Mouse (Mus musculus) intestine, postnatal 0 days (tissue): ENCODE data around the gene Ddah2. TPM values are rescaled to one million over a fixed set of nuclear protein-coding genes. Genes with fewer than 3 reads are reported as not detected.
A peak's percentile ranks its signal among the peaks of the same experiment; 100 is the strongest.

ENCODE experiments used
- ATAC-seq: fragments of 200-750 bp; cut with Nextera tagmentation; 2 replicates; pipeline ENCODE4 v1.8.0; 2017; ENCODE audit warnings: mild to moderate bottlenecking, moderate TSS enrichment, moderate library complexity
- H3K27ac ChIP-seq: fragments of 300-500 bp; sonication (generic); 2 replicates; pipeline ENCODE4 v1.5.1; 2014; ENCODE audit warnings: mild to moderate bottlenecking, low read depth, low read length, moderate library complexity
- H3K27me3 ChIP-seq: fragments of 300-500 bp; sonication (generic); replicated peaks from 2 replicates; pipeline ENCODE4 v1.6.1; 2014; ENCODE audit warnings: low read length, mixed read lengths; ENCODE audit not compliant: control insufficient read depth, insufficient read depth
- H3K36me3 ChIP-seq: fragments of 300-500 bp; sonication (generic); 2 replicates; pipeline ENCODE4 v1.6.1; 2014; ENCODE audit warnings: mild to moderate bottlenecking, moderate library complexity; ENCODE audit not compliant: control insufficient read depth, insufficient read depth
- H3K4me1 ChIP-seq: fragments of 300-500 bp; sonication (generic); replicated peaks from 2 replicates; pipeline ENCODE4 v1.6.1; 2014; ENCODE audit warnings: antibody characterized with exemption, low read length, mixed read lengths; ENCODE audit not compliant: control insufficient read depth, insufficient read depth
- H3K4me2 ChIP-seq: fragments of 300-500 bp; sonication (generic); replicated peaks from 2 replicates; pipeline ENCODE4 v1.6.1; 2014; ENCODE audit warnings: low read depth, mild to moderate bottlenecking, moderate library complexity
- H3K4me3 ChIP-seq: fragments of 300-500 bp; sonication (generic); 2 replicates; pipeline ENCODE4 v1.5.1; 2014; ENCODE audit warnings: low read depth, low read length
- H3K9ac ChIP-seq: fragments of 300-500 bp; sonication (generic); 2 replicates; pipeline ENCODE4 v1.6.1; 2014; ENCODE audit warnings: mild to moderate bottlenecking, low read depth, low read length
- H3K9me3 ChIP-seq: fragments of 300-500 bp; sonication (generic); 2 replicates; pipeline ENCODE4 v1.6.1; 2016; ENCODE audit warnings: mixed run types; ENCODE audit not compliant: control insufficient read depth
- CTCF ChIP-seq: sonication (generic); IDR thresholded peaks from 2 replicates; pipeline ENCODE4 v1.5.1; 2016; ENCODE audit warnings: low read depth, mild to moderate bottlenecking, control low read depth, antibody characterized with exemption, moderate library complexity
- WGBS: fragments of 180-500 bp; shearing (Covaris S2); extraction: QIAGEN DNeasy Blood & Tissue Kit; methylation state at CpG from one replicate; pipeline ENCODE4 v1.1.7; 2014; 5-methylcytosine and 5-hydroxymethylcytosine counted together
- polyA plus RNA-seq: library from polyadenylated mRNA; unstranded; fragments of >200 nt; fragmentation: Nextera tagmentation; extraction: Ambion mirVana; gene quantifications from 2 replicates; pipeline ENCODE4 v1.2.1, GENCODE M21; 2015

Ddah2 gene
- polyA plus RNA-seq, 1 experiment from 2014 or later, result 68.3 TPM

GRCm38 (mm10) chr17:35103221-35103690 lies 44.4 kb downstream of the Ddah2 start:
- no peak overlapping the region for H3K9ac ChIP-seq
- TF ChIP-seq CTCF, result no peak
- no peak overlapping the region; the same call in 1 of the 2 replicates for H3K4me2 ChIP-seq
- H3K4me3 ChIP-seq, result no peak overlapping the region
- H3K27ac ChIP-seq, result peak overlapping the region; percentile 64
- H3K27me3 ChIP-seq, result no peaks in the 10 kb centered on the region
- peak; percentile 82 for ATAC-seq
- peaks cover 51% of the 10 kb centered on the region for H3K36me3 ChIP-seq
- 33% methylated on average over 6 of the region's 6 CpGs for WGBS
- no peaks in the 10 kb centered on the region for H3K4me1 ChIP-seq
- no peaks in the 10 kb centered on the region for H3K9me3 ChIP-seq

- no peaks in the 10 kb centered on the region for H3K4me1 ChIP-seq
- no peak for ATAC-seq
- no peak for TF ChIP-seq CTCF
- no peak overlapping the region for H3K4me3 ChIP-seq
- 91% methylated on average over 7 of the region's 7 CpGs for WGBS
- H3K36me3 ChIP-seq, result peaks cover 43% of the 10 kb centered on the region
- no peaks in the 10 kb centered on the region for H3K9me3 ChIP-seq
- no peaks in the 10 kb centered on the region for H3K27me3 ChIP-seq
- H3K4me2 ChIP-seq, result no peak overlapping the region
- H3K27ac ChIP-seq, result peak overlapping the region; percentile 64
- no peak overlapping the region for H3K9ac ChIP-seq
These were observed 45.2 kb downstream of the Ddah2 start for GRCm38 (mm10) chr17:35104079-35104478.

GRCm38 (mm10) chr17:35104754-35105153 lies 45.9 kb downstream of the Ddah2 start:
- no peak overlapping the region for H3K9ac ChIP-seq
- no peak overlapping the region for H3K27ac ChIP-seq
- WGBS, result 59% methylated on average over 6 of the region's 6 CpGs
- H3K4me3 ChIP-seq, result no peak overlapping the region
- no peaks in the 10 kb centered on the region for H3K9me3 ChIP-seq
- H3K27me3 ChIP-seq, result no peaks in the 10 kb centered on the region
- no peak for ATAC-seq
- no peaks in the 10 kb centered on the region for H3K4me1 ChIP-seq
- no peak for TF ChIP-seq CTCF
- no peak overlapping the region for H3K4me2 ChIP-seq
- H3K36me3 ChIP-seq, result peaks cover 36% of the 10 kb centered on the region

GRCm38 (mm10) chr17:35105740-35106389 lies 47.0 kb downstream of the Ddah2 start:
- Histone ChIP-seq H3K4me3 (no peak overlapping the region), H3K27ac (no peak overlapping the region), H3K27me3 (no peaks in the 10 kb centered on the region), H3K4me2 (0 out of 2 replicates have a peak overlapping the region, but pooled peaks have one; percentile 21), H3K36me3 (peaks cover 25% of the 10 kb centered on the region), H3K9ac (no peak overlapping the region; the same call in 1 of the 2 replicates), H3K9me3 (no peaks in the 10 kb centered on the region), H3K4me1 (no peaks in the 10 kb centered on the region)
- ATAC-seq, result no peak
- 28% methylated on average over 13 of the region's 13 CpGs for WGBS
- TF ChIP-seq CTCF, result peak; percentile 81

- no peaks in the 10 kb centered on the region for H3K4me1 ChIP-seq
These were observed 47.7 kb downstream of the Ddah2 start for GRCm38 (mm10) chr17:35106522-35106921.

GRCm38 (mm10) chr17:35108097-35108496 lies 49.3 kb downstream of the Ddah2 start, which contains the start of gene Ly6g5c:
Gene Ly6g5c (plus strand): TSS chr17:35108279.
- Histone ChIP-seq H3K27me3 (no peaks in the 10 kb centered on the region), H3K4me1 (no peaks in the 10 kb centered on the region), H3K27ac (no peak within 1 kb of the TSS), H3K4me2 (no peak within 1 kb of the TSS), H3K9ac (no peak within 1 kb of the TSS), H3K36me3 (0 out of 2 replicates have a peak, but pooled peaks cover 2% of the 10 kb centered on the region), H3K9me3 (no peaks in the 10 kb centered on the region), H3K4me3 (no peak within 1 kb of the TSS)
- WGBS, result 82% methylated on average over 6 of the region's 6 CpGs
- no peak for TF ChIP-seq CTCF
- ATAC-seq, result no peak

More at GRCm38 (mm10) chr17:35106522-35106921, 47.7 kb downstream of the Ddah2 start:
- Histone ChIP-seq H3K9me3 (no peaks in the 10 kb centered on the region), H3K4me3 (no peak overlapping the region), H3K27ac (no peak overlapping the region), H3K4me2 (no peak overlapping the region), H3K27me3 (no peaks in the 10 kb centered on the region), H3K9ac (no peak overlapping the region; the same call in 1 of the 2 replicates), H3K36me3 (peaks cover 18% of the 10 kb centered on the region)
- TF ChIP-seq CTCF, result peak; percentile 40; the same call in 1 of the 2 replicates
- ATAC-seq, result no peak
- 58% methylated on average over 3 of the region's 3 CpGs for WGBS

Other genes starting within 250 kb of the Ddah2 start
- gene Stk19, start 222.1 kb upstream of the Ddah2 start, polyA plus RNA-seq, result 29.1 and 34.0 TPM in 2 replicates
- 42.5 and 44.2 TPM in 2 replicates for gene Dxo, start 222.0 kb upstream of the Ddah2 start, polyA plus RNA-seq
- gene Skiv2l, start 208.8 kb upstream of the Ddah2 start, polyA plus RNA-seq, result 18.3 and 20.8 TPM in 2 replicates
- 55.7 and 57.8 TPM in 2 replicates for gene Nelfe, start 208.6 kb upstream of the Ddah2 start, polyA plus RNA-seq
- 84.8 and 94.9 TPM in 2 replicates for gene Cfb, start 196.5 kb upstream of the Ddah2 start, polyA plus RNA-seq
- 0.74 and 1.1 TPM in 2 replicates for gene Zbtb12, start 179.6 kb upstream of the Ddah2 start, polyA plus RNA-seq
- gene Gm20547, start 177.0 kb upstream of the Ddah2 start, polyA plus RNA-seq, result not detected in 2 replicates
- 60.3 and 66.2 TPM in 2 replicates for gene C2, start 160.8 kb upstream of the Ddah2 start, polyA plus RNA-seq
- gene Ehmt2, start 160.6 kb upstream of the Ddah2 start, polyA plus RNA-seq, result 35.8 and 40.3 TPM in 2 replicates
- gene Slc44a4, start 144.6 kb upstream of the Ddah2 start, polyA plus RNA-seq, result 119 and 128 TPM in 2 replicates
- gene Neu1, start 127.8 kb upstream of the Ddah2 start, polyA plus RNA-seq, result 522 and 580 TPM in 2 replicates
- 0.64 and 1.1 TPM in 2 replicates for gene Hspa1b, start 99.8 kb upstream of the Ddah2 start, polyA plus RNA-seq
- 0.43 TPM in 1 of 2 replicates, not detected in the other for gene Gm20481, start 89.1 kb upstream of the Ddah2 start, polyA plus RNA-seq
- gene Hspa1a, start 86.9 kb upstream of the Ddah2 start, polyA plus RNA-seq, result 6.4 and 6.5 TPM in 2 replicates
- 0.22 and 0.25 TPM in 2 replicates for gene Hspa1l, start 86.3 kb upstream of the Ddah2 start, polyA plus RNA-seq
- gene Lsm2, start 77.2 kb upstream of the Ddah2 start, polyA plus RNA-seq, result 70.6 and 76.6 TPM in 2 replicates
- 74.0 and 84.2 TPM in 2 replicates for gene Vars, start 58.0 kb upstream of the Ddah2 start, polyA plus RNA-seq
- gene Vwa7, start 42.5 kb upstream of the Ddah2 start, polyA plus RNA-seq, result 0.12 and 0.20 TPM in 2 replicates
- gene Sapcd1, start 31.0 kb upstream of the Ddah2 start, polyA plus RNA-seq, result 3.2 and 4.6 TPM in 2 replicates
- 1.4 and 3.0 TPM in 2 replicates for gene Msh5, start 12.3 kb upstream of the Ddah2 start, polyA plus RNA-seq
- 290 and 312 TPM in 2 replicates for gene Clic1, start 9.1 kb upstream of the Ddah2 start, polyA plus RNA-seq
- gene Ly6g6c, start 6.4 kb downstream of the Ddah2 start, polyA plus RNA-seq, result 0.12 TPM in 1 of 2 replicates, not detected in the other
- 0.13 and 0.17 TPM in 2 replicates for gene Mpig6b, start 7.1 kb downstream of the Ddah2 start, polyA plus RNA-seq
- 2.2 TPM in 2 replicates for gene Ly6g6e, start 17.9 kb downstream of the Ddah2 start, polyA plus RNA-seq
- gene Ly6g6d, start 19.0 kb downstream of the Ddah2 start, polyA plus RNA-seq, result 3.8 and 4.9 TPM in 2 replicates
- not detected in 2 replicates for gene Ly6g6f, start 26.6 kb downstream of the Ddah2 start, polyA plus RNA-seq
- gene Abhd16a, start 30.2 kb downstream of the Ddah2 start, polyA plus RNA-seq, result 101 and 103 TPM in 2 replicates
- not detected in 2 replicates for gene Ly6g5c, start 49.2 kb downstream of the Ddah2 start, polyA plus RNA-seq
- gene Ly6g5b, start 56.4 kb downstream of the Ddah2 start, polyA plus RNA-seq, result 0.46 and 0.59 TPM in 2 replicates
- gene Gpank1, start 62.4 kb downstream of the Ddah2 start, polyA plus RNA-seq, result 15.0 and 16.6 TPM in 2 replicates
- gene Csnk2b, start 63.0 kb downstream of the Ddah2 start, polyA plus RNA-seq, result 262 and 264 TPM in 2 replicates
- 26.3 and 29.7 TPM in 2 replicates for gene D17H6S53E, start 67.3 kb downstream of the Ddah2 start, polyA plus RNA-seq
- gene Apom, start 73.0 kb downstream of the Ddah2 start, polyA plus RNA-seq, result 18.3 and 22.5 TPM in 2 replicates
- gene Bag6, start 76.1 kb downstream of the Ddah2 start, polyA plus RNA-seq, result 37.4 and 46.0 TPM in 2 replicates
- 40.0 and 54.1 TPM in 2 replicates for gene Prrc2a, start 105.9 kb downstream of the Ddah2 start, polyA plus RNA-seq
- gene Aif1, start 117.0 kb downstream of the Ddah2 start, polyA plus RNA-seq, result 23.1 and 25.4 TPM in 2 replicates
- gene Lst1, start 129.4 kb downstream of the Ddah2 start, polyA plus RNA-seq, result 11.3 and 12.9 TPM in 2 replicates
- 1.7 and 2.4 TPM in 2 replicates for gene Ltb, start 135.4 kb downstream of the Ddah2 start, polyA plus RNA-seq
- 0.17 and 0.27 TPM in 2 replicates for gene Tnf, start 143.0 kb downstream of the Ddah2 start, polyA plus RNA-seq
- 0.10 and 0.42 TPM in 2 replicates for gene Lta, start 146.3 kb downstream of the Ddah2 start, polyA plus RNA-seq
- gene Gm16181, start 161.8 kb downstream of the Ddah2 start, polyA plus RNA-seq, result 0.23 and 0.30 TPM in 2 replicates
- gene Atp6v1g2, start 174.6 kb downstream of the Ddah2 start, polyA plus RNA-seq, result 4.1 and 4.3 TPM in 2 replicates
- gene Nfkbil1, start 176.8 kb downstream of the Ddah2 start, polyA plus RNA-seq, result 8.1 and 8.2 TPM in 2 replicates
- gene Ddx39b, start 182.7 kb downstream of the Ddah2 start, polyA plus RNA-seq, result 125 and 127 TPM in 2 replicates
- gene H2-D1, start 203.7 kb downstream of the Ddah2 start, polyA plus RNA-seq, result 672 and 681 TPM in 2 replicates